Mouse (Mus musculus) liver, adult 2 months (tissue): Measurements from ENCODE around the gene Katnal1. TPM values are rescaled to one million over a fixed set of nuclear protein-coding genes. Genes with fewer than 3 reads are reported as not detected.

Experiments used
- DNase-seq: peaks from one replicate; pipeline ENCODE4 v3.0.0-alpha.2; 2011; ENCODE audit warnings: low read depth, low spot score; ENCODE audit errors: extremely low read depth
- H3K27ac ChIP-seq: fragments of 200-500 bp; replicated peaks from 2 replicates; pipeline ENCODE4 v1.5.1; 2012; ENCODE audit warnings: low read depth, mild to moderate bottlenecking, control low read depth, inconsistent platforms, low read length; ENCODE audit not compliant: insufficient read depth
- H3K27me3 ChIP-seq: fragments of 200-500 bp; 2 replicates; pipeline ENCODE4 v1.6.1; 2012; ENCODE audit warnings: mild to moderate bottlenecking, moderate library complexity, low read length, inconsistent platforms; ENCODE audit not compliant: control insufficient read depth, insufficient read depth
- H3K36me3 ChIP-seq: fragments of 200-500 bp; 2 replicates; pipeline ENCODE4 v1.6.1; 2012; ENCODE audit warnings: low read length, inconsistent platforms; ENCODE audit not compliant: control insufficient read depth, insufficient read depth
- H3K4me1 ChIP-seq: fragments of 200-500 bp; 2 replicates; pipeline ENCODE4 v1.6.1; 2011; ENCODE audit warnings: low read length; ENCODE audit not compliant: control insufficient read depth, insufficient read depth
- H3K4me3 ChIP-seq: fragments of 200-500 bp; 2 replicates; pipeline ENCODE4 v1.5.1; 2011; ENCODE audit warnings: low read depth, mild to moderate bottlenecking, control low read depth, low read length, moderate library complexity; ENCODE audit not compliant: insufficient read depth
- H3K79me2 ChIP-seq: fragments of 200-500 bp; 2 replicates; pipeline ENCODE4 v1.6.1; 2012; ENCODE audit warnings: inconsistent platforms, mild to moderate bottlenecking, low read length, moderate library complexity; ENCODE audit not compliant: control insufficient read depth, insufficient read depth
- H3K9ac ChIP-seq: fragments of 200-500 bp; 2 replicates; pipeline ENCODE4 v1.6.1; 2012; ENCODE audit warnings: low read depth, mild to moderate bottlenecking, control low read depth, inconsistent platforms, low read length
- CTCF ChIP-seq: fragments of 200-500 bp; IDR thresholded peaks from 2 replicates; pipeline ENCODE4 v1.5.1; 2011; ENCODE audit warnings: low read depth, low read length, control low read depth
- POLR2A ChIP-seq: fragments of 200-500 bp; IDR thresholded peaks from 2 replicates; pipeline ENCODE4 v1.6.1; 2011; ENCODE audit warnings: low read length, control low read depth; ENCODE audit not compliant: insufficient read depth; ENCODE audit errors: extremely low read depth
- WGBS: fragments of 180-500 bp; shearing (Covaris S2); methylation state at CpG from one replicate; pipeline ENCODE4 v1.1.7; 2018; 5-methylcytosine and 5-hydroxymethylcytosine counted together
- polyA plus RNA-seq: library from polyadenylated mRNA; depleted of rRNA; stranded (reverse); fragments of >200 nt; gene quantifications from 2 replicates; pipeline ENCODE4 v1.2.3, GENCODE M21; 2012
- total RNA-seq: library from RNA; depleted of rRNA; stranded (reverse); fragments of >200 nt; gene quantifications from 2 replicates; pipeline ENCODE4 v1.2.3, GENCODE M21; 2014

The Katnal1 gene
- total and polyA plus RNA-seq, 2 experiments = 1.5 to 3.9 TPM

GRCm38 (mm10) chr5:148946787-148947186, 17.7 kb upstream of the Katnal1 start:
- TF ChIP-seq POLR2A (no peak), CTCF (peak; percentile 68)
- Histone ChIP-seq H3K4me3 (no peak overlapping the region), H3K27ac (no peak overlapping the region), H3K79me2 (no peaks in the 10 kb centered on the region), H3K27me3 (no peaks in the 10 kb centered on the region), H3K4me1 (no peaks in the 10 kb centered on the region), H3K9ac (no peak overlapping the region), H3K36me3 (no peaks in the 10 kb centered on the region)
- WGBS = 83% methylated on average over 5 of the region's 5 CpGs
- DNase-seq = no peak

DNA sequence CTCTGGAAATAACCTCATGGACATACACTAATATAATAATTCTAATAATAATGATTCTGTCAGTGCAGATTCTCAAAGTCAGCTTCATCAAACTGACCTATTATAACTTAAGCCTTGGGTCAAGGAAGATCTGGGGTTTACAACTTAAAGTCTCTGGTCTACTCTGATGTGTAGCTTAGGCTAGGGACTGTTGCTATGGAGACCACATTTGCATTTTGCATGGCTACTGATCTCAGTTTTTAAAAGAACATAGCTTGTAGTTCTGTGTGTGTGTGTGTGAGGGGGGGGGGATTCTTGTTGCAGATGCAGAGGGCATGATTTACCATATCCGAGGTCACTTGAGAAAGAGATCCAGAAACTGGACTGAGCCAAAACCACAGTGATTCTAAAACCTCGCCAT, 16.6 kb upstream of the Katnal1 start:
- no peak for DNase-seq
- no peaks in the 10 kb centered on the region for H3K36me3 ChIP-seq
- no peaks in the 10 kb centered on the region for H3K4me1 ChIP-seq
- no peaks in the 10 kb centered on the region for H3K79me2 ChIP-seq
- WGBS = 84% methylated on average over 2 of the region's 2 CpGs
- H3K27ac ChIP-seq = no peak overlapping the region
- H3K9ac ChIP-seq = no peak overlapping the region
- H3K4me3 ChIP-seq = no peak overlapping the region
- no peaks in the 10 kb centered on the region for H3K27me3 ChIP-seq
- TF ChIP-seq POLR2A = no peak

DNA sequence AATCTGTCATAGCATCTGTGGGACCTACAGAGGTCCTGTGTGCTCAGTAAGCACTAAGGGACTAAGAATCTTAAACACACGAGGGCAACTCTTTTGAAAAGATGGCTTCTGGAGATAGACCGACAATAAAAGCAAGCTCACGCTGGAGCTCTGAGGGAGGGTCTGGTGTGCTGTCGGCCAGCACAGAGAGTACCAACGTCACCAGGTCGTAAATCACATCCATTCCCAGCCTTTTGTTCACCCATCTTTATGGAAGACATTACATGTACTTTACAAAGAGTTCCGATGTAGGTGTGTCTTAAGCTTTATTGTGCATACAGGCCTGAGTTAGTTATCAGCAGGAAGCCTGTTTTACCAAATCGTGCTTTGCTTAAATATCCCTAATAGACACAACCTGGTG, 14.9 kb upstream of the Katnal1 start:
- Histone ChIP-seq H3K79me2 (no peaks in the 10 kb centered on the region), H3K4me3 (no peak overlapping the region), H3K4me1 (no peaks in the 10 kb centered on the region), H3K36me3 (no peaks in the 10 kb centered on the region), H3K27me3 (no peaks in the 10 kb centered on the region), H3K27ac (no peak overlapping the region), H3K9ac (no peak overlapping the region)
- 74% methylated on average over 8 of the region's 8 CpGs for WGBS
- no peak for DNase-seq
- TF ChIP-seq POLR2A = no peak
- no peak for TF ChIP-seq CTCF

DNA sequence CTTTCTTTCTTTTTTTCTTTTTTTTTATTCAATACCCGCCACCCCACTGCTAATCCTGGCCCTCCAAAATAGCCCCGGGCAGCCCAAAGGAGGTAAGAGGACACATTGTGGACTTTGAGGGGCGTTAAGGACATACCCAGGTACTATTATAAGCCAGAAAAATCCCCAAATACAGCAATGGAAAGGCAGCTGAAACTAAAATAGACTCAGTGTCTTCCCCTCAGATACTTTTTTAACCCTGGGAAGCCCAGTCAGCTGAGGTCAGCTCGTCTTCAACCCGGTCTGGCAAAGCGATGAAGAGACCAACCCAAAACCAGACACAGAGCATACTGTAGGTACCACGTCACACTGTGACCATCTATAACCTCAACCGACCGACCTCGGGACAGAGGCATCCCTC, 14.3 kb upstream of the Katnal1 start:
- Histone ChIP-seq H3K27ac (no peak overlapping the region), H3K27me3 (no peaks in the 10 kb centered on the region), H3K9ac (no peak overlapping the region), H3K36me3 (no peaks in the 10 kb centered on the region), H3K4me3 (no peak overlapping the region), H3K4me1 (no peaks in the 10 kb centered on the region), H3K79me2 (no peaks in the 10 kb centered on the region)
- 91% methylated on average over 10 of the region's 10 CpGs for WGBS
- no peak for DNase-seq
- TF ChIP-seq CTCF (no peak), POLR2A (no peak)

DNA sequence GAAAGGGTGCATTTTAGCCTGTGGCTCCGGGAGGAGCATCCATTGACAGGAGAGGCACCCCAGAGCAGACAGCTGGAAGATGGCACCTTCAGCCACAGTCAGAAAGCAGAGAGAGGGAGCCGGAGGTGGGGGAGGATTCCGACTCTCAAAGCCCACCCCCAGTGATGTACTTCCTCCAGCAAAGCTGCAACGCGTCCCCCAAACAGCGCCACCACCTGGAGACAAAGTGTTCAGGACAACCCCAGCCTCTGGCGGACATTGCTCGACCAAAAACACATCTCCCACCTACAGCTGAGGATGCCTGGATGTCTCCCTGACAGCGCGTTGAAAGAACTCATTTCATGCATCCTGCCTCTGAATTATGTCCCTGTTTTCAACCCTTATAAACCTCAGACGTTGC, 13.8 kb upstream of the Katnal1 start:
- H3K9ac ChIP-seq = no peak overlapping the region
- no peaks in the 10 kb centered on the region for H3K36me3 ChIP-seq
- TF ChIP-seq CTCF (no peak), POLR2A (no peak)
- WGBS = 83% methylated on average over 11 of the region's 11 CpGs
- H3K4me3 ChIP-seq = no peak overlapping the region
- no peak for DNase-seq
- H3K4me1 ChIP-seq = no peaks in the 10 kb centered on the region
- H3K27ac ChIP-seq = no peak overlapping the region
- H3K79me2 ChIP-seq = no peaks in the 10 kb centered on the region
- no peaks in the 10 kb centered on the region for H3K27me3 ChIP-seq

DNA sequence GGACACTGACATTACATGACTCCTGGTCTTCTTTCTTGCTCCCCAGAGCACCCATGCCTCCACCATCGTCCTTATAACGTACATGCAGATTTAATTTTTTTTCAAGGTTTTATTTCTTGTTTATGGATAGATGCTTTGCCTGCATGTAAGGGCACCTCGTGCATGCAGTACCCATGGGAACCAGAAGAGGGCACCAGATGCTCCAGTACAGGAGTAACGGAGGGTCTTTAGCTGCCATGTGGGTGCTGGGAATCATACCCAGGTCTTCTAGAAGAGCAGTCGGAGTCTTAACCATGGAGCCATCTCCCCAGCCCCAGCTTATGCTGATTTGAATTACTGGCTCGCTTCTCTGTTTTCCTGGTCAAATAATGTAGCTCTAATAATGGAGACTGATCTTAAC, 13.2 kb upstream of the Katnal1 start:
- DNase-seq = no peak
- no peaks in the 10 kb centered on the region for H3K36me3 ChIP-seq
- H3K4me3 ChIP-seq = no peak overlapping the region
- H3K27ac ChIP-seq = no peak overlapping the region
- no peaks in the 10 kb centered on the region for H3K27me3 ChIP-seq
- H3K9ac ChIP-seq = no peak overlapping the region
- TF ChIP-seq POLR2A (no peak), CTCF (peak; percentile 54)
- H3K4me1 ChIP-seq = no peaks in the 10 kb centered on the region
- no peaks in the 10 kb centered on the region for H3K79me2 ChIP-seq
- 92% methylated on average over 6 of the region's 6 CpGs for WGBS
